Mouse (Mus musculus): ENCODE measurements around the gene Aff3. TPM values are rescaled to one million over a fixed set of nuclear protein-coding genes. Genes with fewer than 3 reads are reported as not detected.

Aff3 gene
- total and polyA plus RNA-seq, 2 experiments from 2014 or later: 23.1 to 55.6 TPM

DNA sequence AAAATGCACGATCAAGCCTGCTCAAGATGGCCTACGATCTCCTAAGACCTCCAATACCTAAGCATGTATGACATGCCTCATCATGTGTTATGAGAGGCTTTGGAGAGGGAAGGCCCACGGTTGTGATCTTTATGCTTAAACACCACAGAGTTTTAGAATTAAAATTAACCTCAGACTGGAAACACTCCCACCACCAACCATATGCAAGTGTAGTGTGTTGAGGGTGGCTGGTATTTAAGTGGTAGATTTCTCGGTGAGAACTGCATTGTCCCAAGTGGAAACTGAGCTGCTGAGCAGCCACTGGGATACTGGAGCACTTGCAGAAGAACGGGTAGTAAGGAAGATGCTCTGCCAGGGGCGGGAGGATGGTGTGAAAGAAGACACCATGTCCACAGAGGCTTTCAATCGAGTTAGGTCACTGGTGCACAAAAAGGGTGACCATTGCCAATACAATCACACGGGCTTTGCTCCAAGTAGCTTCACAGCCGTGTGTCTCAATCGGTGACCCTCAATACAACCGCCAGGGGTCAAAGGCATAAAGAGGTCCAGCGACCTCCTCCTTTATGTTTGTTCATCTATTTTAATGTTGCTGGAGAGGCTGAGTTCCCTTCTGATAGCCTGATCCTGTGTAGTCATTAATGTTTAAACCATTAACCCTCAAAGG, 150.7 kb downstream of the Aff3 start:
- Histone ChIP-seq H3K9me3 (ENCODE audit: low read length) (no peaks in the 10 kb centered on the region), H3K9ac (replicated peaks; ENCODE audit: low read length) (no peak overlapping the region), H3K4me1 (ENCODE audit: insufficient read depth, low read length) (peaks cover 5% of the 10 kb centered on the region), H3K36me3 (ENCODE audit: insufficient read depth, low read length) (no peaks in the 10 kb centered on the region), H3K27ac (no peak overlapping the region), H3K27me3 (ENCODE audit: insufficient read depth, low read length) (no peaks in the 10 kb centered on the region), H3K4me2 (ENCODE audit: low read depth, low read length) (no peak overlapping the region), H3K4me3 (ENCODE audit: low read length) (no peak overlapping the region)
- WGBS: 47% methylated on average over 12 of the region's 12 CpGs
- ATAC-seq: no peak
- DNase-seq (ENCODE audit: low spot score): peak; percentile 23
- TF ChIP-seq CTCF (IDR thresholded peaks at IDR 0.05; ENCODE audit: low read depth): no peak

DNA sequence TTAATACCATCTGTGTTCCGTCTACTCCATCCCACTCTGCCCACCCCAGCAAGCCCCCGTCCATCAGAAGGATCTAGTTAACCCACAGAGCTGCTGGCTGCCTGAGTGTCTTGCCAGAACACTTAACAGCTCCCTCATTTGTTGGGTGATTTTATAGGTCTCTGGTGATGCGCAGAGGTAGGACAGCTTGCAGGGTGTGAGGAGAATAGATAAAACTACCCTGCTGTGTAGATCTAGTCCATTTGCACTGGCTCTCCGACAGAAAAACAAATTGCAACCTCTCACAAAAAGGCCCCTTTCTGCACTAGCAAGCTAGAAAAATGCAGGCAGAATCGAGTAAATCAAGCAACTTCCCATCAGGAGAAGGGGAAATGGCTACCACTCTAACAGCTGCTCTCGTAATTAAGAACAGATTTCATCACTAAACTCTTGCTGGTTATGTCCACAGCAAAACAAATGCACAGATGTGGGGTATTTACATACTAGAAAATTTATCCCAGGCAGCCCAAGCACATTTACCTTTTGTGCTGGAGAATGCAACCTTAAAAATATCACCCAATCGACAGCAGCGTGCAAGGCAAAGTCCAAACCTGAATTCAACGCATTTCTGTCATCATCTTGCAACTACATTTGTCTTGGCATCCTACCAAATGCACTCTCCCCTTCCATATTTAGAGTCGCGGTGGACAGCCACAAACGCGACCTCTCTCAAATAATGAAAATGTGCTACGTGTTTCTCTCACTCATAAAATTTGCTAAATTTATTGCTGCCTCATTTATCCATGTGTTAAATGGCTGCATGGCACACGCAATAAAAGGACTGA, 152.3 kb downstream of the Aff3 start:
- Histone ChIP-seq H3K27me3 (ENCODE audit: insufficient read depth, low read length) (no peaks in the 10 kb centered on the region), H3K9me3 (ENCODE audit: low read length) (no peaks in the 10 kb centered on the region), H3K4me1 (ENCODE audit: insufficient read depth, low read length) (peaks cover 5% of the 10 kb centered on the region), H3K4me3 (ENCODE audit: low read length) (no peak overlapping the region), H3K9ac (replicated peaks; ENCODE audit: low read length) (no peak overlapping the region), H3K27ac (peak overlapping the region; percentile 45; the same call in 1 of the 2 replicates), H3K4me2 (ENCODE audit: low read depth, low read length) (0 out of 2 replicates have a peak overlapping the region, but pooled peaks have one; percentile 4), H3K36me3 (ENCODE audit: insufficient read depth, low read length) (no peaks in the 10 kb centered on the region)
- peak; percentile 41 for DNase-seq (ENCODE audit: low spot score)
- 33% methylated on average over 15 of the region's 15 CpGs for WGBS
- ATAC-seq: peak; percentile 66
- no peak for TF ChIP-seq CTCF (IDR thresholded peaks at IDR 0.05; ENCODE audit: low read depth)

DNA sequence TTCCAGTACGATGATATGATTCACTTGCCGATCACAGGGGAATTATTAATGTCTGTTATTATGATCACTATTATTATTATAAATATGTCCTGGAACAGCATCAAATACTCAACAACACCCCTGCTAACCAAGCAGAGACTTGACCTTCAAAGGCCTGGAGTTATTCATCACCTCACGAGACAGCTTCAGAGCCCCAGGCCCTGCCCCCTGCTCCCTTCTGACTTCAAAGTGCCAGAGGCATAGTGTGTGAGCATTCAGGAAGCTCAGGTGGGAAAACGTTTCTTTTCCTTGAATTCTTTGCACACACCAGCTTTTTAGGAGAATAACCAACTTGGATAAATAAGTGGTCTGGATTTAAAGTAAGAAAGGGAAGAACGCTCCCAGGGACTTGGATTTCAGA, 153.7 kb downstream of the Aff3 start:
- 53% methylated on average over 5 of the region's 5 CpGs for WGBS
- Histone ChIP-seq H3K4me1 (ENCODE audit: insufficient read depth, low read length) (peaks cover 5% of the 10 kb centered on the region), H3K9me3 (ENCODE audit: low read length) (no peaks in the 10 kb centered on the region), H3K4me2 (ENCODE audit: low read depth, low read length) (no peak overlapping the region), H3K27me3 (ENCODE audit: insufficient read depth, low read length) (no peaks in the 10 kb centered on the region), H3K36me3 (ENCODE audit: insufficient read depth, low read length) (no peaks in the 10 kb centered on the region), H3K27ac (no peak overlapping the region), H3K9ac (replicated peaks; ENCODE audit: low read length) (no peak overlapping the region), H3K4me3 (ENCODE audit: low read length) (no peak overlapping the region)
- no peak for ATAC-seq
- no peak for DNase-seq (ENCODE audit: low spot score)
- no peak for TF ChIP-seq CTCF (IDR thresholded peaks at IDR 0.05; ENCODE audit: low read depth)

DNA sequence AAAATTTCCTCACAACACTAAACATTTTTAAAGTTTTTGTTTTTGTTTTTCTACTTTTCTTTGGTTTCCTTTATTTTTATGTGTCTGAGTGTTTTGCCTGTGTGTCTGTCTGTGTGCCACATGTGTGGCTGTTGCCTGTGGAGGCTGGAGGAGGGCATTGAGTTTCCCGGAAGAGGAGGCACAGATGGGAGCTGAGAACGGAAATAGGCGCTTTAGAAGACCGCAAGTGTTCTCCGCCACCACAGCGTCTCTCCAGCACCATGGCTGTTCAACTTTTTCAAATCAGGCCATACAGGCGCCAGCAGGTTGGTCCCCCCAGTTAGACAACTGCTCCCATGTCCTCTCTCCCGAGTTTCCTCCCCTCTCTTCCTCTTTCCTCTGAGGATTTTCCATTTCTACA, 155.5 kb downstream of the Aff3 start:
- ATAC-seq (no peak), DNase-seq (ENCODE audit: low spot score) (no peak)
- H3K4me1 ChIP-seq (ENCODE audit: insufficient read depth, low read length): peaks cover 5% of the 10 kb centered on the region; the same call in 1 of the 2 replicates
- H3K4me3 ChIP-seq (ENCODE audit: low read length): no peak overlapping the region
- H3K9ac ChIP-seq (replicated peaks; ENCODE audit: low read length): no peak overlapping the region
- H3K4me2 ChIP-seq (ENCODE audit: low read depth, low read length): no peak overlapping the region
- no peaks in the 10 kb centered on the region for H3K27me3 ChIP-seq (ENCODE audit: insufficient read depth, low read length)
- 84% methylated on average over 8 of the region's 8 CpGs for WGBS
- no peak overlapping the region for H3K27ac ChIP-seq
- no peak for TF ChIP-seq CTCF (IDR thresholded peaks at IDR 0.05; ENCODE audit: low read depth)
- no peaks in the 10 kb centered on the region for H3K9me3 ChIP-seq (ENCODE audit: low read length)
- H3K36me3 ChIP-seq (ENCODE audit: insufficient read depth, low read length): no peaks in the 10 kb centered on the region

DNA sequence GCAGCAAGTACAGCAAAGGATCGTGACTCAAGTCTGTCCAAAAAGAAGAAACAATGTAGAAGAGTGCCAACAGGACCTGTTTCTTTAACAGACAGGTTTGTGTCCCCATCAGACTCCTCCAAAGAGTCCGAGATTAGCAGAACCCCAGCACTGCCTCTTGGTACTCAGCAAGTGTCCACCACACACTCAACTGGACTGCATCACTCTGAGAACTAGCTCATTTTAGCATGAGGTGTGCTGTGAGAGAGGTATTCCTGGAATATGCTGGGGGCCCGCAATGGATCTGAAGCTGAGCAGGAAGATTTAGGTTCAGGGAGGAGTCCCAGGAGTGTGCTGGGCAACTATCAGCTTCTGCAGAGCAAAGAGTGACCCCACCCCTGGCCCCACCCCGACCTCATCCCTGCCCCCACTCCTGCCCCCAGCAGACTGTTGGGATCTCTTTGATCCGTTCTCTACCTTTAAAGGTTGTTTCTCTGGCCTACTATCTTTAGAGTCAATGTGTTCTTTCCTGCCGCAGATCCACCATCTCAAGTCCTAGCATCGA, 157.0 kb downstream of the Aff3 start:
- no peak overlapping the region for H3K27ac ChIP-seq
- peaks cover 10% of the 10 kb centered on the region for H3K4me1 ChIP-seq (ENCODE audit: insufficient read depth, low read length)
- no peaks in the 10 kb centered on the region for H3K36me3 ChIP-seq (ENCODE audit: insufficient read depth, low read length)
- TF ChIP-seq CTCF (IDR thresholded peaks at IDR 0.05; ENCODE audit: low read depth): no peak
- ATAC-seq (no peak), DNase-seq (ENCODE audit: low spot score) (no peak)
- H3K27me3 ChIP-seq (ENCODE audit: insufficient read depth, low read length): no peaks in the 10 kb centered on the region
- no peak overlapping the region for H3K4me2 ChIP-seq (ENCODE audit: low read depth, low read length)
- H3K4me3 ChIP-seq (ENCODE audit: low read length): no peak overlapping the region
- WGBS: 94% methylated on average over 7 of the region's 7 CpGs
- H3K9ac ChIP-seq (replicated peaks; ENCODE audit: low read length): no peak overlapping the region
- H3K9me3 ChIP-seq (ENCODE audit: low read length): no peaks in the 10 kb centered on the region

DNA sequence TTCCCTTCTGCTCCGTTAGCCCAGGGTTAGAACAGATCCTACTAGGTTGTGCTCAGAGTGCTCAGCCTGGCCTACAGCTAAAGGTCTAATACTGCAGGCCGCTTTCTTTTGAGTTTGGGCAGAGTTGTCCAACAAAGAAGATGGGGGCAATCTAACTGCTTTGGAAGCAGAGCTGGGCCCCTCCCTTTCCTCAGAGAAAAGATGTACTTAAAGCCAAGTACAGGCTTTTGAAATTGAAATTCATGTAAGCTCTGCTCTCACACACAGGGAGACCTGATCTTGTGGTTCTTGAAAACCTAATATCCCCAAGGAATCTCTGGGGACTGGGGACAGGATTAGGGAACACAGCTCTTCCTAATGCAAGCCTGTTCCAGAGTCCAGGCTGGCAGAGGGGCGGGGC, 158.4 kb downstream of the Aff3 start:
- DNase-seq (ENCODE audit: low spot score) (no peak), ATAC-seq (no peak)
- no peak for TF ChIP-seq CTCF (IDR thresholded peaks at IDR 0.05; ENCODE audit: low read depth)
- WGBS: 82% methylated on average over 3 of the region's 3 CpGs
- Histone ChIP-seq H3K4me1 (ENCODE audit: insufficient read depth, low read length) (peaks cover 9% of the 10 kb centered on the region), H3K9me3 (ENCODE audit: low read length) (no peaks in the 10 kb centered on the region), H3K27me3 (ENCODE audit: insufficient read depth, low read length) (no peaks in the 10 kb centered on the region), H3K4me2 (ENCODE audit: low read depth, low read length) (no peak overlapping the region), H3K4me3 (ENCODE audit: low read length) (no peak overlapping the region), H3K27ac (no peak overlapping the region), H3K9ac (replicated peaks; ENCODE audit: low read length) (no peak overlapping the region), H3K36me3 (ENCODE audit: insufficient read depth, low read length) (no peaks in the 10 kb centered on the region)

Data from hindbrain, postnatal 0 days (tissue).